Mouse (Mus musculus) stomach, postnatal 0 days (tissue): Measurements from ENCODE around the gene Nr2e3.

ENCODE experiments used
- CTCF ChIP-seq: IDR thresholded peaks from 2 replicates; pipeline ENCODE4 v1.5.1; 2016; ENCODE audit warnings: antibody characterized with exemption, low read depth, mild to moderate bottlenecking, moderate library complexity
- EP300 ChIP-seq: optimal IDR thresholded peaks from 2 replicates; pipeline ENCODE3; 2016; ENCODE audit warnings: antibody characterized with exemption

DNA sequence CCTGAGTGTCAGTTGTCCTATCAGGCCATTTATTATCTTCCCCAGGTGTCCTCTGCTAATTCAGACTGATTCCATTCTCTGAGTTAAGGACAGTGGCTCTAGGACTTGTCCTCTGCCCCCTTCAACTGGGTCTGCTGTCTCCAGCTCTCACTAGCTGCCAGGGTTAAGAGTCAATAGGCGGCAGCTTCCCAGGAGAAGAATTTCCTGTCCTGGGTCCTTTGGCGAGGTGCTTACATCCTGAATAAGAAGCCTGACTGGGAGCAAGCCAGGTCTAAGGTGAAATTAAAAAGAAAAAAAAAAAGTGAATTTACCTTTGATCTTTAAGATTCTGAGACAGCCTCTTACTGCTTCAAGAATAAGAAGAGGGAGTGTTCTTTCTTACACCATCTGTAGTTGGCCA is 20.8 kb downstream of the Nr2e3 start:
- TF ChIP-seq CTCF (no peak), EP300 (no peak)
